Mouse (Mus musculus) megakaryocyte, embryonic 14.5 days (primary cell): ENCODE measurements around the gene Brd4. TPM values are rescaled to one million over a fixed set of nuclear protein-coding genes. Genes with fewer than 3 reads are reported as not detected.
A peak's percentile ranks its signal among the peaks of the same experiment; 100 is the strongest.

ENCODE experiments used
- H3K27me3 ChIP-seq: replicated peaks from 2 replicates; pipeline ENCODE3; 2012; ENCODE audit warnings: inconsistent platforms
- H3K36me3 ChIP-seq: replicated peaks from 2 replicates; pipeline ENCODE3; 2012; ENCODE audit warnings: low read length, inconsistent platforms, mixed read lengths
- H3K4me1 ChIP-seq: 2 replicates; pipeline ENCODE4 v1.6.1; 2012; ENCODE audit warnings: inconsistent platforms
- H3K4me3 ChIP-seq: replicated peaks from 2 replicates; pipeline ENCODE3; 2012; ENCODE audit warnings: moderate library complexity, mild to moderate bottlenecking, inconsistent platforms
- H3K9me3 ChIP-seq: 2 replicates; pipeline ENCODE4 v1.6.1; 2012; ENCODE audit warnings: inconsistent platforms
- FLI1 ChIP-seq: IDR thresholded peaks from 2 replicates; pipeline ENCODE4 v1.6.1; 2012; ENCODE audit warnings: low read length, inconsistent platforms, mixed read lengths
- GATA1 ChIP-seq: IDR thresholded peaks from 3 replicates; pipeline ENCODE4 v1.6.1; 2012; ENCODE audit warnings: mixed read lengths, low read length, inconsistent platforms, borderline replicate concordance
- polyA plus RNA-seq: library from polyadenylated mRNA; stranded (reverse); fragments of >175 nt; gene quantifications from 2 replicates; pipeline ENCODE4 v1.2.3, GENCODE M21; 2012; ENCODE audit warnings: low replicate concordance; ENCODE audit not compliant: insufficient read depth

Gene Brd4
- polyA plus RNA-seq, 1 experiment: 125 TPM

- Histone ChIP-seq H3K9me3 (no peaks in the 10 kb centered on the region), H3K4me3 (no peak overlapping the region), H3K27me3 (peaks cover 56% of the 10 kb centered on the region), H3K36me3 (peaks cover 7% of the 10 kb centered on the region), H3K4me1 (peaks cover 13% of the 10 kb centered on the region)
- TF ChIP-seq FLI1 (no peak), GATA1 (no peak)
These were observed 101.5 kb downstream of the Brd4 start for GRCm38 (mm10) chr17:32183017-32183416.

- no peak overlapping the region for H3K4me3 ChIP-seq
- H3K27me3 ChIP-seq: peaks cover 49% of the 10 kb centered on the region
- peaks cover 12% of the 10 kb centered on the region for H3K4me1 ChIP-seq
- no peaks in the 10 kb centered on the region for H3K9me3 ChIP-seq
- H3K36me3 ChIP-seq: peaks cover 3% of the 10 kb centered on the region
- TF ChIP-seq GATA1: no peak
- no peak for TF ChIP-seq FLI1
These were observed 104.7 kb downstream of the Brd4 start for GRCm38 (mm10) chr17:32179621-32180491.

- Histone ChIP-seq H3K4me3 (no peak overlapping the region), H3K27me3 (peaks cover 46% of the 10 kb centered on the region), H3K9me3 (no peaks in the 10 kb centered on the region)
These were observed 107.6 kb downstream of the Brd4 start for GRCm38 (mm10) chr17:32176919-32177318.

GRCm38 (mm10) chr17:32173166-32173565 is 111.4 kb downstream of the Brd4 start:
- Histone ChIP-seq H3K27me3 (peaks cover 32% of the 10 kb centered on the region), H3K4me1 (peaks cover 33% of the 10 kb centered on the region), H3K36me3 (no peaks in the 10 kb centered on the region), H3K4me3 (no peak overlapping the region), H3K9me3 (no peaks in the 10 kb centered on the region)
- TF ChIP-seq GATA1 (no peak), FLI1 (no peak)

More at GRCm38 (mm10) chr17:32176919-32177318, 107.6 kb downstream of the Brd4 start:
- Histone ChIP-seq H3K36me3 (no peaks in the 10 kb centered on the region), H3K4me1 (peaks cover 25% of the 10 kb centered on the region)
- TF ChIP-seq GATA1 (no peak), FLI1 (no peak)

- H3K27me3 ChIP-seq: peaks cover 37% of the 10 kb centered on the region
These were observed 112.0 kb downstream of the Brd4 start for GRCm38 (mm10) chr17:32172485-32172884.

GRCm38 (mm10) chr17:32169518-32170225 is 114.8 kb downstream of the Brd4 start:
- H3K27me3 ChIP-seq: peaks cover 54% of the 10 kb centered on the region
- peaks cover 55% of the 10 kb centered on the region for H3K4me1 ChIP-seq
- no peak overlapping the region for H3K4me3 ChIP-seq
- no peaks in the 10 kb centered on the region for H3K9me3 ChIP-seq
- no peaks in the 10 kb centered on the region for H3K36me3 ChIP-seq
- TF ChIP-seq FLI1: no peak
- no peak for TF ChIP-seq GATA1

More at GRCm38 (mm10) chr17:32172485-32172884, 112.0 kb downstream of the Brd4 start:
- Histone ChIP-seq H3K36me3 (no peaks in the 10 kb centered on the region), H3K9me3 (no peaks in the 10 kb centered on the region), H3K4me1 (peaks cover 33% of the 10 kb centered on the region), H3K4me3 (no peak overlapping the region)
- TF ChIP-seq FLI1: no peak
- no peak for TF ChIP-seq GATA1

GRCm38 (mm10) chr17:32166687-32167086 is 117.8 kb downstream of the Brd4 start, which contains the start of gene Notch3:
Gene Notch3, minus strand, starts transcription at chr17:32166852.
- Histone ChIP-seq H3K4me1 (peaks cover 58% of the 10 kb centered on the region), H3K36me3 (no peaks in the 10 kb centered on the region), H3K4me3 (peak within 1 kb of the TSS; percentile 88), H3K9me3 (no peaks in the 10 kb centered on the region), H3K27me3 (peaks cover 70% of the 10 kb centered on the region)
- TF ChIP-seq FLI1 (no peak), GATA1 (no peak)

- peaks cover 76% of the 10 kb centered on the region for H3K27me3 ChIP-seq
- TF ChIP-seq FLI1 (no peak), GATA1 (no peak)
- no peaks in the 10 kb centered on the region for H3K36me3 ChIP-seq
- H3K4me1 ChIP-seq: peaks cover 64% of the 10 kb centered on the region
- no peaks in the 10 kb centered on the region for H3K9me3 ChIP-seq
- peak overlapping the region; percentile 88 for H3K4me3 ChIP-seq
These were observed 118.5 kb downstream of the Brd4 start for GRCm38 (mm10) chr17:32165803-32166595.

- TF ChIP-seq GATA1: no peak
- TF ChIP-seq FLI1: no peak
- Histone ChIP-seq H3K36me3 (no peaks in the 10 kb centered on the region), H3K9me3 (no peaks in the 10 kb centered on the region), H3K4me1 (peaks cover 67% of the 10 kb centered on the region), H3K27me3 (peaks cover 82% of the 10 kb centered on the region), H3K4me3 (peak overlapping the region; percentile 66)
These were observed 119.2 kb downstream of the Brd4 start for GRCm38 (mm10) chr17:32165266-32165802.
